Mouse (Mus musculus): ENCODE results near the gene Prss56.

- TF ChIP-seq POLR2A (IDR thresholded peaks at IDR 0.05; ENCODE audit: borderline replicate concordance, control insufficient read depth, low read depth, low read length) (no peak), CTCF (IDR thresholded peaks at IDR 0.05; ENCODE audit: control insufficient read depth, insufficient read depth, low read length) (no peak)
Observed at GRCm38 (mm10) chr1:87180896-87181295, 2.2 kb upstream of the Prss56 start.

Measured in bone marrow, adult 2 months (tissue).